Mouse (Mus musculus) megakaryocyte progenitor cell, adult 5-6 weeks (primary cell): ENCODE measurements around the gene Cdk5rap1. TPM values are rescaled to one million over a fixed set of nuclear protein-coding genes. Genes with fewer than 3 reads are reported as not detected.

Experiments used
- ATAC-seq: replicated peaks from 2 replicates; pipeline ENCODE4 v1.8.0; 2016; ENCODE audit warnings: mild to moderate bottlenecking, moderate TSS enrichment, inconsistent platforms; ENCODE audit not compliant: poor library complexity
- total RNA-seq, 2 experiments: library from RNA; stranded (forward) in 1 of 2; stranded (reverse) in 1 of 2; fragments of 157-497, 149-512 nt in 1 of 2; fragments of 200-1000 nt in 1 of 2; gene quantifications; 2 replicates each; pipeline versions ENCODE4 v1.2.3 to v1.2.4; 2015 to 2017

Gene Cdk5rap1
- 12.3 and 15.8 TPM in 2 replicates for total RNA-seq (2015)
- total RNA-seq (2017) = 13.8 and 16.4 TPM in 2 replicates

- no peak for ATAC-seq
Measured at GRCm38 (mm10) chr2:154372842-154373500, at the start of gene Cdk5rap1. Gene Cdk5rap1 (minus strand): TSS chr2:154373010.

GRCm38 (mm10) chr2:154422181-154422580 is 49.4 kb upstream of the Cdk5rap1 start:
- ATAC-seq = no peak

- no peak for ATAC-seq
Measured at GRCm38 (mm10) chr2:154420942-154421731, 48.3 kb upstream of the Cdk5rap1 start.

GRCm38 (mm10) chr2:154419631-154420515 is 47.1 kb upstream of the Cdk5rap1 start:
- ATAC-seq = no peak

GRCm38 (mm10) chr2:154418001-154418400 is 45.2 kb upstream of the Cdk5rap1 start:
- ATAC-seq = no peak

- peak; percentile 74 for ATAC-seq
Measured at GRCm38 (mm10) chr2:154417107-154417506, 44.3 kb upstream of the Cdk5rap1 start.

GRCm38 (mm10) chr2:154412018-154412666 is 39.3 kb upstream of the Cdk5rap1 start:
- ATAC-seq = peak; percentile 59

- ATAC-seq = no peak
Measured at GRCm38 (mm10) chr2:154410355-154410754, 37.5 kb upstream of the Cdk5rap1 start.

- peak; percentile 80 for ATAC-seq
Measured at GRCm38 (mm10) chr2:154407643-154408445, 35.0 kb upstream of the Cdk5rap1 start, which contains the start of gene Snta1. Gene Snta1 (minus strand): TSS chr2:154408099.

GRCm38 (mm10) chr2:154407063-154407642 is 34.3 kb upstream of the Cdk5rap1 start:
- ATAC-seq = no peak

- no peak for ATAC-seq
Measured at GRCm38 (mm10) chr2:154405447-154405994, 32.7 kb upstream of the Cdk5rap1 start.

- ATAC-seq = 0 out of 2 replicates have a peak, but pooled peaks have one; percentile 38
Measured at GRCm38 (mm10) chr2:154402811-154403210, 30.0 kb upstream of the Cdk5rap1 start.

- no peak for ATAC-seq
Measured at GRCm38 (mm10) chr2:154401976-154402375, 29.2 kb upstream of the Cdk5rap1 start.

- ATAC-seq = no peak
Measured at GRCm38 (mm10) chr2:154399325-154399724, 26.5 kb upstream of the Cdk5rap1 start.

- ATAC-seq = no peak
Measured at GRCm38 (mm10) chr2:154398267-154398666, 25.5 kb upstream of the Cdk5rap1 start.

GRCm38 (mm10) chr2:154396529-154396928 is 23.7 kb upstream of the Cdk5rap1 start:
- no peak for ATAC-seq

- ATAC-seq = no peak
Measured at GRCm38 (mm10) chr2:154394602-154395001, 21.8 kb upstream of the Cdk5rap1 start.

GRCm38 (mm10) chr2:154390180-154390964 is 17.6 kb upstream of the Cdk5rap1 start:
- no peak for ATAC-seq
